Mouse (Mus musculus) testis, adult 2 months (tissue): ENCODE data around the gene Gm21985.

Experiments
- CTCF ChIP-seq: fragments of 200-500 bp; IDR thresholded peaks from 2 replicates; pipeline ENCODE4 v1.5.1; 2012; ENCODE audit warnings: low read depth, mild to moderate bottlenecking, inconsistent platforms, low read length, moderate library complexity; ENCODE audit not compliant: control insufficient read depth, insufficient read depth, insufficient replicate concordance
- POLR2A ChIP-seq: fragments of 200-500 bp; IDR thresholded peaks from 2 replicates; pipeline ENCODE4 v1.6.1; 2012; ENCODE audit warnings: low read depth, mild to moderate bottlenecking, inconsistent platforms, low read length, moderate library complexity; ENCODE audit not compliant: control insufficient read depth

- TF ChIP-seq POLR2A (no peak; the same call in 1 of the 2 replicates), CTCF (no peak)
Measured at GRCm38 (mm10) chr2:112284363-112285030, 18.4 kb downstream of the Gm21985 start.
